Mouse (Mus musculus): Measurements from ENCODE around the gene Zfp334.

Gene Zfp334

DNA sequence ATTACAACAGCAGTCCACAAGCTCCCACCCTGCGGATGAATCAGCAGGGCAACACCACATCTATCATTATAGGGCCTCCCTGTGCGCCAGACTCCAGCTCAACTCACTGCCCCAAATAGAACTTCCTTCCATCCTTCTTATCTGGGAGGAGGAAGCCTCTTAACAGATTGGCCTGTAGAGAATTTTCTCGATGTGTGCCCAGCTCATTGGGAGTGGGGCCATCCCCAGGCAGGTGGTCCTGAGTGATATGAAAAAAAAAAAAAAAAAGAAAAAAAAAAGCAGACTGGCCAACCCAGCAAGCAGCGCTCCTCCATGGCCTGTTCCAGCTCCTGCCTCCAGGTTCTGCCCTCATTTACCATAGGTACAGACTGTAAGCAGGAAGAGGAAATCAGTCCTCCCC, 12.1 kb downstream of the Zfp334 start:
- no peak for DNase-seq (ENCODE audit: low spot score in 2 of 2)

DNA sequence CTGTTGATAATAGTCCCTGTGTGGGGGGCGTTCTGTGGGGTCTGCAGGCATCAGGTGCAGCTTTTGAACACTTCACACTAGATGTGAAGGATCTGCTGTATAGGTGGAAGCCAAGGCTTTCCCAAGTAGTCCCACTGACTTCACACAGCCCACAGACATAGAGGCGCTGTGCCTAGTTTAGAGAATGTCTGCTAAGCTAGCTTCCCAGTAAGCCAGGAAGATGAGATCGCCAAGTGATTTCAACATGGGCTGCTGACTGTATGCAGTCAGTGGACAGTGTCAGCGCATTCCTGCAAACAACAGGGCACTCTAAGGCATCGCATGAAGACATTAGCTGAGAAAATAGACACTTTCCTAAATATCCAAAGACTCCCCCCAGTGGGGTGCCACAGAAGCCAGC, 12.6 kb downstream of the Zfp334 start:
- no peak for DNase-seq (ENCODE audit: low spot score in 2 of 2)

DNA sequence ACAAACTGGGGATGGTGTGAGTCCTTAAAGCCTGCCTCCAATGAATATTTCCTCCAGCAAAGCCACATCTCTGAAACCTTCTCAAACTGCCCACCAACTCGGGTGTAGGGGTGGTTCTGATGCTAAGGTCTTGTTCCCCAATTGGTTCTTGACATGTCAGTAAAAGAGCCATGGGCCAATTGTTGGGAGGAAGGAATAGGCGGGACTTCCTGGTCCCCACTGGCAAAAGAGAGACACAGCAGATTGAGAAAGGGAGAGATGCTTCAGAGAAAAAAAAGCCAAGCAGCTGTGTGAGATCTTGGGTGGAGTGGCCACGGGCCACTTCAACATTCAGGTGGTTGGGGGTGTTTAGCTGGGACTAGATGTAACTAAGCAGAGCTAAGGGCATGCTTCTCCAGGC, 17.0 kb downstream of the Zfp334 start:
- DNase-seq (ENCODE audit: low spot score in 2 of 2), result no peak

DNA sequence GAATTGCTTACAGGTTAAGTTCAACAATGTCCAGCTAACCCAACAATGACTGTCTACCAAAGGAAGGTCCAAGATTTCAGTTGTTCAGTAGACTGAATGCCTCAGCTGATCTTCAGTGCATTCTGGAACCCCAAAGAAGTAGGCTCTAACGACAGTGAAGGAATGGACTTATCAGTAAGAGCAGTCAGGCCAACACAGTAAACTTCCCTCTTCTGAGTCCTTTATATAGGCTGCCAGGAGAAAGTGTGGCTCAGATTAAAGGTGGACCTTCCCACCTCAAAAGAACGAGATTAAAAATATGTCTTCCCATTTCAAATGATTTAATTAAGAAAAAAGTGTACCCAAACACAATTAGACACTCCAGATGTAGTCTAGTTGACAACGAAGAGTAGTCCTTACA, 17.7 kb downstream of the Zfp334 start:
- no peak for DNase-seq (ENCODE audit: low spot score in 2 of 2)

DNA sequence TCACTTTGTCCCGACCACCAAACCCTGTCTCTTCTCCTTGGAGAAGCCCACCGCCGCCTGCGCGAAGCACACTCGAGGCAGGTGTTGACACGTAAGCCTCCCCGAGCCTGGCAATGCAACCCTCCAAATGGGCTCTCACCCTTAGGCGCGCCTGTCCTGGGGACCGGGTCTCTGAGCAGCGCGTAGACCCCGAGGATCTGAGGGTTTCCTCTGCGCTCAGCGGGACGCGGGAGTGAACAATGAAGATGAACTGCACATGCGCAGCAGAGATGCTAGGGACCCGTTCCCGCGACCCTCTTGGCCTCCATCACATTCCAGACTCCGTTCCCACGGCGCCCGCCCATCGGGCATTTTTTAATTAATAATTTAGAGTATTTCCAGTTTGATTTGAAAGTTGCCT, 19.6 kb downstream of the Zfp334 start, which contains the start of gene Zfp663:
Gene Zfp663, minus strand, starts transcription at position 234 of the 400 bp plus-strand sequence.
- DNase-seq (ENCODE audit: low spot score in 2 of 2), result no peak

DNA sequence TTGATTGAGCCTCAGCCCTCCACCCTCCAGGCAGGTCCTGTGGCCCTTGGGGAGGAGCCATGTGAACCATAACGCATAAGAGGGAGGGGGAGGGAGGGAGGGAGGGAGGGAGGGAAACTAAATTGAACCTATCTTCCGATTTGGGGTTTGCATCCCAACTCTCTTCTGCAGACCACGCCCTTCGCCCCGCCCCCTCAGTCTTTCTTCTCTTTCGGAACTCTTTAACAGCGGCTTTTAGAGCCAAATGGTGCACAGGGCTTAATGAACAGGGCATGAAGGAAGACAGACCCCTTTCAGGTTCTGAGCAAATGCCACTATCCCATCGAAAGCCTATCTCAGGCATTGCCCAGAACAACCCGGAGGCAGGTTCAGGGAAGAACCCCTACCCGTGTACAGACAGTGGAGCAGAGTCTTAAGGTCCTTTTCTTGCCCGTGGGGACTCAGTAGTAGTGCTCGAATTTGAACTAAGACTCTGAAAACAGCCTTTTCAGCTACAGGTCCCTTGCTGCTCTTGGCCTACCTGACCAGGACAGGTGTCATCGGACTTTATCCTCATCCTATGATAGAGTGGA, 20.1 kb downstream of the Zfp334 start:
- DNase-seq (ENCODE audit: low spot score in 2 of 2), result peak in 1 of 2 experiments; percentile 37

DNA sequence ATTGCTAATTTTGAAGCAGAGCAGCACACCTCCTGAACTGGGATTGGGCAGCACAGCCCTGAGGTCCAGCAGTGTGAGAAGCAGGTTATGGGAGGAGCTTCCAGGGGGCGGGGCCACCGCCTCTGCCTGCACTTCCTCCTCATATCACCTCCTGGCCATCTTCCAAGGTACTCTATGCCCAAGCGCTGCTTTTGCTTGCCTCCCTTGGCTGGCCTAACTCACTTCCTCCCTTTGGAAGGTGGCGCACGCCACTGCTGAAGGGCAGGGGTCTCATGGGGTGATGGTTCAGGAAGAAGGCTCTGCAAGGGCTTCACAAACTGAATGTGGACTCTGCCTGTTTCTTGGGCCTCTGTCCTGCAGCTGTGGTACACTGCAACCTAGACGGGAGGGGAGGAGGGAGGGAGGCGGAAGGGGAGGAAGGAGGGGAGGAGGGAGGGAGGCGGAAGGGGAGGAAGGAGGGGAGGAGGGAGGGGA, 21.0 kb downstream of the Zfp334 start:
- peak in 1 of 2 experiments; percentile 43 for DNase-seq (ENCODE audit: low spot score in 2 of 2)

DNA sequence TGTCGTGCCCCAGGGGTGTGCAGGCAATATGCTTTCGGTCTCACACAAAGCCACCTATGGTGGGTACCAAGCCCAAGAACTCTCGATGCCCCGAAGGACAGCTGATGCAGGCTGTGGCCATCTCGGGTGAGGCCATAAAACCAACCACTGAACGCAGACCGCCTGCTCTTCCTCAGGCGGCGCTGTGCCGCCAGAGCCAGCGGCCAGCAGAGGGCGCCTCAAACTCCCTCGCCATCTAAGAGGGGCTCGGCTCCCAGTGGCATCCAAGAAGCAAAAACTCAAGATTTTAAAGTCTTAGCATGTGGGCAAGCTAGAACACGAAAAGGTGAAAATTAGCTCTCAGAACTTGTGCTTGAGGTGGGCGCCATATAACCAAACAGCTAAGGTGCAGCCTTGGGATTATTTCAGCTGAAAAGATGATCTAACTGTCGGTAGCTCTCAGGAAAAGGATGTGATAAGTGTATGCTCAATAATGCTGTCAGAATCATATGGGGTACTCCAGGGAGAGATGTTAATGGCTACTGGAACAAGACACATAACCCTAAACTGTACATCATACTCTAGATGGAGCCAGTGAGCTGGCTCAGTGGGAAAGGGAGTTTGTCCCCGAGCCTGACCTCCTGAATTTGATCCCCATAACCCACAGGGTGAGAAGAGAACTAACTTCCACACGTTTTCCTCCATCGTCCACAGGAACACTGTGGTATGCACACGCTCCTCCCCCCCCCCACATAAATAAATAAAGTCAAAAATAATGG, 23.5 kb downstream of the Zfp334 start:
- DNase-seq (ENCODE audit: low spot score in 2 of 2), result peak; percentile 17 to 68

DNA sequence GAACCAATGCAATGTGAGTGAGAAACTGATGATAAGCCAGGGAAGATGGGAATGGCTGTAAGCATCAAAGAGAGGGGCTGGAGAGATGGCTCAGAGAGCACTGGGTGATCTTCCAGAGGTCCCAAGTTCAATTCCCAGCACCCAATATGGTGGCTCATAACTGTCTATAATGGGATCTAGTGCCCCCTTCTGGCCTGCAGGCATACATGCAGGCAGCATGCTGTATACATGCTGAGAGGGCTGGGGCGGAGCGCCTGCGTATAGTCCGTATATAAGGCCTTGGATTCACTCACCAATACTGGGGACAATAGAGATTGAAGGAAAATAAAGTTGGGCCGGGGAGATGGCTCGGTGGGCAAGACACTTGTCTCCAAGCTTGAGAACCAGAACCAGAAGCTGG, 24.8 kb downstream of the Zfp334 start:
- DNase-seq (ENCODE audit: low spot score in 2 of 2), result no peak

DNA sequence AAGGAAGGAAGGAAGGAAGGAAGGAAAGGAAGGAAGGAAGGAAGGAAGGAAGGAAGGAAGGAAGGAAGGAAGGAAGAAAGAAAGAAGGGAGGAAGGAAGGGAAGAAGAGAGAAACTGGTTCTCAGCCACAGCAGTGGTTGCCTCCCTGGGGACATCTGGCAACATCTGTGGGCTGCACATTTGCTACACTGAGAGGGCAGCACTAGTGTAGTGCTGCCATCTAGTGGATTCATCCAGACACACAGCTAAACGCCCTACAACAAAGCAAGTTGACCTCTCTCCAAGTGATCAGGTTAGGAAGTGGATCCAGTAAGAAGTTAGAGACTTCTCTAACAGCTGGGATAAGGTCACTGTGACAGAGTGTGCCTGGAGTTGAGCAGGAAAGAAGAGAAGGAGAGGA, 27.2 kb downstream of the Zfp334 start:
- peak in 1 of 2 experiments; percentile 52 for DNase-seq (ENCODE audit: low spot score in 2 of 2)

DNA sequence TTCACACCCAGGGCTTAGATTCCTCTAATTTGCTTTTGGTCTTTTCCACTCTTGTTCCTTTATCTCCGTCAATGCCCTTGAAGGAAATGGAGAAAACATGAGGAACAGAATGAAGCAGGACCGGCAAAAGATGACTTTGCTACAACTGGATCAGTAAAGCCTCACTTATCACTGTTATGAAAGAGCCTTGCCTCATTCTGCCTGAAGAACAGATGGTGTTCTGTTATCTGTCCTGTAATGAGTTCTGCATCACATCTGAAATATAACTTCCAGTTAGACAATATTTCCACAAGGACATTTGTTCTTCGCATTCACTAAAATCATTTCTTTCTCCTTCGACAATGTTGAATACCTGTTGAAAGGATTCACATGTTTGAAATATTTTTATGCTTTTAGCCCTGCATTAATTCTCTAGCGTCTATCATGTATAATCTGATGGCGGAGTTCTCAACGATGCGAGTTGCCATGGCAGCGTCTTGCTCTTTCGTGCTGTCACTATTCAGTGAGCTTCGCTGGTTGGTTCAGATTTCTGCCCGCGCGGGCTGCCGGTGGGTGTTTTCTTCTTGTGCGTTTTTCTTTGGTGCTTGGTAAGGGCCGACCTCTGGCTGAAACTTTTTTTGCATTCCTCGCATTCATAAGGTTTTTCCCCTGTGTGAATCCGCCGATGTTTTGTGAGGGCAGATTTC, 36.1 kb downstream of the Zfp334 start:
- DNase-seq (ENCODE audit: low spot score in 2 of 2), result no peak

DNA sequence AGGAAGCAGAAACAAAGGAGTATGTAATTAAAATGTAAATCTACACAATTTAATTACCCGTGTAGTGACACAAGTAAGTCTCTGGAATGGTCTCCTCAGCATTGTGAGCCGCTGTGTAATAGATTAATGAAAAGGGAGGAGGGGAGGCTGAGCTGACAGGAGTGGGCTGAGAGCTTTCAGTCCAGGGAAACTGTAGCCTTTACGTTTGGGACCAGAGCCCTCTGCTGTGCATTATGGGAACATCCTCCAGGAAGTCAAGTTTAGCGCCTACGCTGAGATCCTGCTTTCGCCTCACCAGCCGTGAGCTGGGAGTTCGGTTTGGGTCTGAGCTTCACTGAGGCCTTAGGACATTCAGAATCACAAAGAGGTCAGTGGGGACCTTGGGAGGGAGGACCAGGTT, 38.6 kb downstream of the Zfp334 start:
- no peak for DNase-seq (ENCODE audit: low spot score in 2 of 2)

DNA sequence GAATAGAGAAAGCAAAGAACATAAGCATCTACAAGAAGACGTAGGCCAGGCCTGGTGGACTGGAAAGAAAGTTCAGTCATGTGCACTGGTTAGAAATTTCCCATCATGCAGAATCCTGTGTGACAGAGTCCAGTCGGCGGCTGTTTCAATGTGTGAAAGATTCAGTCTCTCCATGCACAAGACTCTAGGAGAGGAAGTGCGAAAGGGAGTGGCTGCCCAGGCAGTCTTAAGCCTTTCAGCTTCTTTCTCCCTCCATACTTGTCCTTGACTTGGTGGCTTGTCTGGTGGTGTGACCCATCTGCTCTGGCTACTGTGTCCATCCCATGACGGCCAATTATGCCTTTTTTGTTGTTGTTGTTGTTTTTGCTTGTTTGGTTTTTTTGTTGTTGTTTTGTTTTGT, 41.9 kb downstream of the Zfp334 start:
- DNase-seq (ENCODE audit: low spot score in 2 of 2), result no peak

DNA sequence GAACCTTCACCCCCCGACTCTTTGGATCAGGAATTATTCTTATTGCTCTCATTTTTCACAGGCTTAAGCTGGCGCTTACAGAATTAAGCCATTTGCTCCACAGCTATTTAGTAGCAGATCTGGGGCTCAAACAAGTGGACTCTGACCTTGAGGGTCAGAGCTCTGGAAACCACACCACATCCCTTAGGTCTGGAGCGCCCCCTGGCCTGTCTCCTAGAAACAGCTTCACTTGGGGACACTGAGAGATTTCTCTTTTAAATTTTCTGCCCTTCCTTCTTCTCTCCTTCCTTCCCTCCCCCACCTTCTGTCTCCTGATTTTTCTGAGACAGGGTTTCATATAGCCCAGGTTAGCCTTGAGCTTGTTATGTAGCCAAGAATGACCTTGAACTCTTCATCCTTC, 50.9 kb downstream of the Zfp334 start:
- DNase-seq (ENCODE audit: low spot score in 2 of 2), result peak in 1 of 2 experiments; percentile 69

DNA sequence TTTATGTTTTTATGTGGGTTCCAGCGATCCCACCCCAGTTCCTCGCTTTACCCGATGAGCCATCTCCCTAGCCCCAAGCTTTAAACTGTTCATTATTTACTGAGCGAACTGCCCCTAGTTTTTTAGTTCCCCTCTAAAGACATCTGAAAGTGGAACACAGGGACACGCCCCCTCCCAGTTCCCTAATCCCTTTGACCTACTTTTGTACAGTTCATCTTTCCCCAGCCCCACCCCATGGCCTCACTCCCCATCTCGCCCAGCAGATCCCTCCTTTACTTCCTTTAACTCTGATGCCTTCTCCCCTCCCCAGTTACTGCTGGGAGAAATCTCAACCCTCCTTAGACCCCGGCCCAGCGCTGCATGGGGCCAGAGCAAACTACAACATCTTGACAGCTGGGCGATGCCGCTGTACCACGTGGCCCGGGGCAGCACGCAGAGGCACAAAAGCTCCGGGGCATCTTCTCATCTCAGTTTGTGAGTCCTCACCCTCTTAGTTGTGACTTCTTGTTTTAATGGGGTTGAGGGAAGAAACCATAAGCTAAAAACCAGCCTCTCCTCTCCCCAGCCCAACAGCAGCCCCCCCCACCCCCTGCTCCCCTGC, 55.3 kb downstream of the Zfp334 start:
- peak in 1 of 2 experiments; percentile 61 for DNase-seq (ENCODE audit: low spot score in 2 of 2)

DNA sequence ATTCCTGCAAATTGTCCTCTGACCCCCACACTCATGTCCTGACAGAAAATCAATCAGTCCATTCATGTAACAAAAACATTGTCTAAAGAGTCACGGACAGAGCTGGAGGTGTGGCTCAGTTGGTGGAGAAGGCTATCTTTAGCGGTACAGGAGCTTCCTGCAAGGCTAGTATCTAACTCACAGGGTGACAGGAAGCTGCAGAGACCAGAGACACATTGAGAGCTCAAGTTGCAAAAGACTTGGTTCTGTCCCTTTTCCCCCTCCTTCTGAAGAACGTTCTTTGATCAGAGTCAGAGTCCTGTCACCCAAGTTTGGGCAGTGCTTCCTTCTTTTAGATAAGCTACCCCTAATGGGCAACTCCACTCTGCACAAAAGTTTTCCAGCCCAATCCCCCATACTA, 58.4 kb downstream of the Zfp334 start:
- no peak for DNase-seq (ENCODE audit: low spot score in 2 of 2)

DNA sequence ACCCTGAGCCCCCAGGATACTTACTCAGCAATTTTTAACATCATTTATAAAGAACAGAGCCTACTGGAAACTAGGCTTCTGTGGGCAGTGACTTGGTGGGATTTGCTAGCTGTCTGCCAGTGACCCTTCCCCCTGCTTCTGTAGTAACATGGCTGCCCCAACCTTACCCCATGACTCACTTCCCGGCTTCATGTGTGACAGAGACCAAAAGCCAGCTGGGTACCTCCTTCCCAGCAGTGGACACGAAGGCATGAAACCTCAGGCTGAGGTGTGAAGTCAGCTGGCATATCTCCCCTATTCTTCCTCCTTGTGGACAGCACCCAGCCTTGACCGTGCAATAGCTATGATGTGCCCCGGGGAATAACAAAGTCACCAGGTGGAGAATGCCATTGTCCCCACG, 59.3 kb downstream of the Zfp334 start:
- no peak for DNase-seq (ENCODE audit: low spot score in 2 of 2)

DNA sequence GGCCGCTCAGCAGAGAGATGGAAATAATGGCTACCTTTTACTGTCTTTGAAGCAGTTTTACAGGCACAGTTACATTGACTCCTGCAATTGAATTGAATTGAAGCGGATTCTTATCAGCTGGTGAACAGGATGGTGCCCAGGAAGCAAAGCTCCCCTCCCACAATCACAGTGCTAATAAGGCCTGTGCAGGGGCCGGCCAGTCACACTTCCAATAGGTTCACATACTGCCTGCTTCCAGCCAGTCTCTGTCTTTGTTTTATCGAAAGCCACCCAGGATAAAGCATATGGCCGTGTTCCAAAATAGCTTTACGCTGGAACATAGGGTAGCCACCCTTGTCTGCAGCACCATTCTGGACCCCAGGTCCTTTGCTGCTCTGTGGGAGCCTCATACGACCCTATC, 60.7 kb downstream of the Zfp334 start:
- no peak for DNase-seq (ENCODE audit: low spot score in 2 of 2)

DNA sequence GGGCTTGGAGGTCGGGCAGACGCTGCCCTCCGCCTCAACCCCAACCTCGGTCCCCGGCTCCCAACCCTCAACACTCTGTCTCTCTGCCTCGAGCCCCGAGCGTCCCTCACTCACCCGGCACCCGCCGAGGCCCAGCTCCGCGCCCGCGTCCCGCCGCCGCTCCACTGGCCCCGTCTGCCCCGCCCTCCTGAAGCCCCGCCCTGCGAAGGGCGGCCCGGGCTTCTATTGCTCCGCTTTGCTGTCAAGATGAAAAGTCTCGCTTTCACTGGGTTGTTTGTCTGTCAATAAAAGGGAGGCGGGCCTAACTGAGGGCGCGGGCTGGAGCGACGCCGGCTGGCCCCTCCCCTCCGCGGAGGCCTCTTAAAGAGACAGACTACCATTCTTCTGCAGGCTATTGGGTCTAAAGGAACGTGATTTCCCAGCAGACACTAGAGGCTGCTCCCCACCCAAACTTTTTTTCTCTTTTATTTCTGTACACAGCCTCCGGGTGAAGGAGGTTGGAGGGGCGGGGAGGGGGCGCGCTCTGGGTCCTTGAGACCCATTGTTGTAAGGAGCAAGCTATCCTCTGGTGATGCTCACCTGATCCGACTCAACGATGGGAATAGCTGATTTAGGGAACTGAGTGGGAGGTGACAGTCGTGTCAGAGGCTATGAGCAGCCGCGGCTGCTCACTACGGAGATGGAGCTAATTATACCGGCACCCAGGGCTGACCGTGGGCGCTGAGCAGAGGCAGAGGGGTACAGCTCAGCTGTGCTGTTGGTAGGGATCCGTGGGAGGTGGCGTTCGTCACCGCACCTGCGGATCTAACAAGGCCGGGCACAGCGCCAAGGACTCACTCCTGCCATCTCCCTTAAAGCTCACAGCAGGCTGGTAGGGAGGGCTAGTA, 61.5 kb downstream of the Zfp334 start, which contains the start of gene Elmo2:
Gene Elmo2, minus strand, starts transcription at position 176 of the 887 bp plus-strand sequence.
- peak; percentile 95 to 98 for DNase-seq (ENCODE audit: low spot score in 2 of 2)

DNA sequence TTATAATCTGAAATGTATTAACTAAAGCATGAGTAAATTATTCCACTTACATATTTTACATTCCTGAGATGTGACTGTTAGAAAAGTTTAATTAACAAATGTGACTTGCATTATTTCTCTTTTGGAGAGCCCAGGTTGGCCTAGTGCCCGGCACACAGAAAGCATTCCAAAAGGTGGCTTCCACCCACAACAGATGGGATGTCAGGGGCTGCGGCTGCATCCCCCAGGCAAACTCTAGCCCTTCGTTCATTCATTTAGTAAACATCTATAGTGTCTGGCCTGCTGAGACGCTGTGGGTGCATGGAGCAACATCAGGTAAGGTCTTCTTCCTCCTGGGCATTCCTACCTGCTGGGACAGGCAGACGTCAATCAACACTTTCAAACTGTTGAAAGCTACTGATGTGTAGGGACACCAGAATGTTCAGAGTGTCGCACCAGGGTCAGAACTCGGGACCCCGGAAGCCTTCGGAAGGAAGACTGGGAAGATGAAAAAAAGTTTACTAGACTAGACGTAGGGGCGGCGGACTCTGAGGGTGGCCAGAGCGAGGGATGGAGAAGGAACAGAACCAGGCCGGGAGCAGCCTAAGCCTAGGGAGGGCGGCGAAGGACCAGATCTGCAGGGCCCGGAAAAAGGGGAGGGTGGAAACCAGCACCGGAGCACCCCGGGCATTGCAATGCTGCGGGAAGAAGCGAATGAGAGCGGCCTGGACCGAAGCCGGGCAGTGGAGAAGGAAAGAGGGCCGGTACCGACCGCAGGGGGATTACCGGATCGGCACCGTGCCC, 62.3 kb downstream of the Zfp334 start:
- DNase-seq (ENCODE audit: low spot score in 2 of 2), result no peak
